Comparison of ENCODE assay signal across 23 mouse cellular contexts in the genomic region with DNA sequence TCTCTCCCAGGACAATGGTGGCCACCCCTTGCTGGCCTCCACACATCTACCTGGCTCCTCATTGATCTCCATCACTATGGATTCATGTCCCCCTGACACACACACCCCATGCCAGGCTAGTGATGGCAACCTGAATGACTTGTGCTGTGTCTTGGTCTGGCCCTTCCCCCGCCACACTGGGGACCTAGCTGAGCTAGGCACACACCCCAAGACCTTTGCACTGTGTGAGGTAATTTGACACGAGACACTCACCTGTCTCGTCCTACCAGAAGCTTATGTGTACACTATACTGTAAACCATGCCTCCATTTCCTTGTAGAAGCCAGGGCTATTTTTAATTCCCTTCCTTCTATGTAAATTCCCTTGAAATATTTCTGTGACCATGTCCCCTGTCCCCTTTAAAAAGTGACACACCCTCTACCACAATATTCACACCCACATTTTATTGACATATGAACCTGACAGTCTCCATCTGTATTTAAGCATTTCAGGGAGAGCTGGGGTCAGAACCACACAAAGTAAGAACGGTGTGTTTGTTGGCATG. TPM values are rescaled to one million over a fixed set of nuclear protein-coding genes. Genes with fewer than 3 reads are reported as not detected.
DNase-seq lines count a peak whose midpoint lies in the region; ATAC-seq lines count a peak whose summit lies in the region.
"Had no signal": no experiment of that assay in that cellular context is flagged by ENCODE, and none has a peak within 500 bp of the region (broad histone marks: within the 10 kb centered on the region; RNA-seq: fewer than 3 reads in every experiment).

No protein-coding gene starts in this region.

- H3K27ac ChIP-seq in kidney, embryonic 15.5 days = no peak overlapping the region
- no peak overlapping the region for H3K27ac ChIP-seq in midbrain, embryonic 13.5 days
- no peak overlapping the region for H3K27ac ChIP-seq in midbrain, embryonic 10.5 days (replicated peaks)
- H3K27ac ChIP-seq in stomach, embryonic 14.5 days (ENCODE audit: low read length) = peak overlapping the region; percentile 33; the same call in 1 of the 2 replicates
- no peak overlapping the region for H3K27ac ChIP-seq in forebrain, embryonic 13.5 days
- H3K27ac ChIP-seq: embryonic facial prominence, embryonic 15.5 days; forebrain, embryonic 15.5 days; hindbrain, embryonic 10.5 days; hindbrain, embryonic 14.5 days had no signal

- H3K9me3 ChIP-seq in kidney, embryonic 15.5 days (replicated peaks) = no peaks in the 10 kb centered on the region
- no peaks in the 10 kb centered on the region for H3K9me3 ChIP-seq in midbrain, embryonic 13.5 days
- H3K9me3 ChIP-seq in midbrain, embryonic 10.5 days (replicated peaks) = no peaks in the 10 kb centered on the region
- no peaks in the 10 kb centered on the region for H3K9me3 ChIP-seq in stomach, embryonic 14.5 days (ENCODE audit: control insufficient read depth, low read depth, low read length)
- no peaks in the 10 kb centered on the region for H3K9me3 ChIP-seq in forebrain, embryonic 13.5 days (replicated peaks)
- H3K9me3 ChIP-seq: embryonic facial prominence, embryonic 15.5 days; forebrain, embryonic 10.5 days; forebrain, embryonic 15.5 days had no signal

- 0 out of 2 replicates have a peak, but pooled peaks have one; percentile 19 for ATAC-seq in kidney, embryonic 15.5 days (replicated peaks; ENCODE audit: low FRiP score)
- 0 out of 2 replicates have a peak, but pooled peaks have one; percentile 15 for ATAC-seq in midbrain, embryonic 13.5 days
- ATAC-seq in stomach, embryonic 14.5 days (ENCODE audit: insufficient number of reproducible peaks, insufficient read depth, low FRiP score, low read depth) = peak; percentile 55
- no peak for ATAC-seq in forebrain, embryonic 13.5 days
- ATAC-seq: activated CD4-positive, CD25-positive, alpha-beta regulatory T cell, adult 4 months; forebrain, embryonic 15.5 days; Patski had no signal

- H3K4me3 ChIP-seq in kidney, embryonic 15.5 days (replicated peaks) = no peak overlapping the region
- no peak overlapping the region for H3K4me3 ChIP-seq in midbrain, embryonic 13.5 days (replicated peaks)
- H3K4me3 ChIP-seq in midbrain, embryonic 10.5 days = no peak overlapping the region
- H3K4me3 ChIP-seq in stomach, embryonic 14.5 days (ENCODE audit: low read depth, low read length) = no peak overlapping the region
- no peak overlapping the region for H3K4me3 ChIP-seq in forebrain, embryonic 13.5 days
- H3K4me3 ChIP-seq: embryonic facial prominence, embryonic 15.5 days; erythroblast, embryonic 14.5 days; forebrain, embryonic 10.5 days; forebrain, embryonic 15.5 days; heart, embryonic 12.5 days; hindbrain, embryonic 10.5 days had no signal

- H3K36me3 ChIP-seq in kidney, embryonic 15.5 days = no peaks in the 10 kb centered on the region
- H3K36me3 ChIP-seq in midbrain, embryonic 13.5 days = no peaks in the 10 kb centered on the region
- H3K36me3 ChIP-seq in midbrain, embryonic 10.5 days = no peaks in the 10 kb centered on the region
- no peaks in the 10 kb centered on the region for H3K36me3 ChIP-seq in stomach, embryonic 14.5 days (ENCODE audit: control insufficient read depth, insufficient read depth, low read length)
- H3K36me3 ChIP-seq in forebrain, embryonic 13.5 days (ENCODE audit: poor library complexity, severe bottlenecking) = no peaks in the 10 kb centered on the region
- H3K36me3 ChIP-seq: embryonic facial prominence, embryonic 15.5 days; forebrain, embryonic 10.5 days; forebrain, embryonic 15.5 days; heart, embryonic 12.5 days; hindbrain, embryonic 10.5 days had no signal

- 72% methylated on average over 4 of the region's 4 CpGs for WGBS in kidney, embryonic 15.5 days
- WGBS in midbrain, embryonic 13.5 days = 87% methylated on average over 4 of the region's 4 CpGs
- WGBS in midbrain, embryonic 10.5 days = 91% methylated on average over 4 of the region's 4 CpGs
- WGBS in stomach, embryonic 14.5 days = 64% methylated on average over 4 of the region's 4 CpGs
- WGBS in forebrain, embryonic 13.5 days = 82% methylated on average over 4 of the region's 4 CpGs

- 0 out of 2 replicates have a peak, but pooled peaks cover 4% of the 10 kb centered on the region for H3K4me1 ChIP-seq in kidney, embryonic 15.5 days
- H3K4me1 ChIP-seq in midbrain, embryonic 13.5 days (replicated peaks) = peaks cover 13% of the 10 kb centered on the region
- peaks cover 30% of the 10 kb centered on the region for H3K4me1 ChIP-seq in midbrain, embryonic 10.5 days
- no peaks in the 10 kb centered on the region for H3K4me1 ChIP-seq in stomach, embryonic 14.5 days (ENCODE audit: control insufficient read depth, insufficient read depth, low read length)
- H3K4me1 ChIP-seq in forebrain, embryonic 13.5 days = peaks cover 13% of the 10 kb centered on the region
- H3K4me1 ChIP-seq: embryonic facial prominence, embryonic 15.5 days; forebrain, embryonic 15.5 days; heart, embryonic 12.5 days had no signal

- DNase-seq in kidney, postnatal 14 days = no peak
- DNase-seq in midbrain, embryonic 10.5 days (ENCODE audit: low spot score) = no peak
- DNase-seq in embryo, embryonic 10 days (ENCODE audit: low spot score) = no peak
- DNase-seq in urinary bladder, postnatal 25 days (ENCODE audit: low spot score) = no peak
- DNase-seq: adrenal gland, postnatal 14 days; B cell, adult 2 months; cerebellum, adult 18-20 months; cerebellum, adult 9-11 months; cerebellum, postnatal 36 days; gastrocnemius, postnatal 10 days had no signal

- H3K4me2 ChIP-seq in kidney, embryonic 15.5 days = no peak overlapping the region
- H3K4me2 ChIP-seq in midbrain, embryonic 13.5 days (replicated peaks) = no peak overlapping the region
- H3K4me2 ChIP-seq in stomach, embryonic 14.5 days (replicated peaks; ENCODE audit: low read depth, low read length) = no peak overlapping the region
- no peak overlapping the region for H3K4me2 ChIP-seq in forebrain, embryonic 13.5 days
- H3K4me2 ChIP-seq: embryonic facial prominence, embryonic 15.5 days; forebrain, embryonic 15.5 days; heart, embryonic 12.5 days; hindbrain, embryonic 14.5 days had no signal

- no peaks in the 10 kb centered on the region for H3K27me3 ChIP-seq in kidney, embryonic 15.5 days
- H3K27me3 ChIP-seq in midbrain, embryonic 13.5 days = no peaks in the 10 kb centered on the region
- no peaks in the 10 kb centered on the region; the same call in 1 of the 2 replicates for H3K27me3 ChIP-seq in midbrain, embryonic 10.5 days (ENCODE audit: low read depth, poor library complexity, severe bottlenecking)
- no peaks in the 10 kb centered on the region for H3K27me3 ChIP-seq in stomach, embryonic 14.5 days (ENCODE audit: control insufficient read depth, insufficient read depth, low read length)
- peaks cover 4% of the 10 kb centered on the region; the same call in 1 of the 2 replicates for H3K27me3 ChIP-seq in forebrain, embryonic 13.5 days
- H3K27me3 ChIP-seq: embryonic facial prominence, embryonic 15.5 days; forebrain, embryonic 15.5 days; Patski had no signal

- no peak overlapping the region for H3K9ac ChIP-seq in kidney, embryonic 15.5 days
- H3K9ac ChIP-seq in midbrain, embryonic 13.5 days (replicated peaks) = no peak overlapping the region
- no peak overlapping the region for H3K9ac ChIP-seq in stomach, embryonic 14.5 days (replicated peaks; ENCODE audit: low read depth, low read length)
- H3K9ac ChIP-seq in forebrain, embryonic 13.5 days = no peak overlapping the region
- H3K9ac ChIP-seq: embryonic facial prominence, embryonic 15.5 days; forebrain, embryonic 15.5 days; heart, embryonic 12.5 days; hindbrain, embryonic 14.5 days had no signal

RNA-seq across cellular contexts. Expression of a gene that starts 16.7 kb away (rescaled TPM):
- 4.9 and 5.5 TPM in 2 replicates for polyA plus RNA-seq in kidney, embryonic 15.5 days (2015; fragmentation: Nextera tagmentation; extraction: Ambion mirVana)
- polyA plus RNA-seq in midbrain, embryonic 13.5 days (2015; fragmentation: Nextera tagmentation; extraction: Ambion mirVana) = 0.98 and 1.1 TPM in 2 replicates
- polyA plus RNA-seq in midbrain, embryonic 10.5 days (2016; fragmentation: Nextera tagmentation; extraction: Ambion mirVana) = 1.7 and 1.9 TPM in 2 replicates
- 3.1 TPM in 2 replicates for polyA plus RNA-seq in stomach, embryonic 14.5 days (2014; fragmentation: Nextera tagmentation; extraction: Ambion mirVana)
- 0.75 and 0.83 TPM in 2 replicates for polyA plus RNA-seq in forebrain, embryonic 13.5 days (2015; fragmentation: Nextera tagmentation; extraction: Ambion mirVana)
